Mouse (Mus musculus) small intestine, adult 2 months (tissue): Measurements from ENCODE around the gene En2.

Experiments used
- CTCF ChIP-seq: fragments of 200-500 bp; IDR thresholded peaks from 2 replicates; pipeline ENCODE4 v1.5.1; 2012; ENCODE audit warnings: low read depth, mild to moderate bottlenecking, control low read depth, inconsistent platforms, low read length, moderate library complexity, mixed read lengths; ENCODE audit not compliant: insufficient replicate concordance, insufficient read length; ENCODE audit errors: extremely low read depth
- POLR2A ChIP-seq: fragments of 200-500 bp; IDR thresholded peaks from 2 replicates; pipeline ENCODE4 v1.6.1; 2012; ENCODE audit warnings: low read depth, mild to moderate bottlenecking, control low read depth, inconsistent platforms, low read length, moderate library complexity

DNA sequence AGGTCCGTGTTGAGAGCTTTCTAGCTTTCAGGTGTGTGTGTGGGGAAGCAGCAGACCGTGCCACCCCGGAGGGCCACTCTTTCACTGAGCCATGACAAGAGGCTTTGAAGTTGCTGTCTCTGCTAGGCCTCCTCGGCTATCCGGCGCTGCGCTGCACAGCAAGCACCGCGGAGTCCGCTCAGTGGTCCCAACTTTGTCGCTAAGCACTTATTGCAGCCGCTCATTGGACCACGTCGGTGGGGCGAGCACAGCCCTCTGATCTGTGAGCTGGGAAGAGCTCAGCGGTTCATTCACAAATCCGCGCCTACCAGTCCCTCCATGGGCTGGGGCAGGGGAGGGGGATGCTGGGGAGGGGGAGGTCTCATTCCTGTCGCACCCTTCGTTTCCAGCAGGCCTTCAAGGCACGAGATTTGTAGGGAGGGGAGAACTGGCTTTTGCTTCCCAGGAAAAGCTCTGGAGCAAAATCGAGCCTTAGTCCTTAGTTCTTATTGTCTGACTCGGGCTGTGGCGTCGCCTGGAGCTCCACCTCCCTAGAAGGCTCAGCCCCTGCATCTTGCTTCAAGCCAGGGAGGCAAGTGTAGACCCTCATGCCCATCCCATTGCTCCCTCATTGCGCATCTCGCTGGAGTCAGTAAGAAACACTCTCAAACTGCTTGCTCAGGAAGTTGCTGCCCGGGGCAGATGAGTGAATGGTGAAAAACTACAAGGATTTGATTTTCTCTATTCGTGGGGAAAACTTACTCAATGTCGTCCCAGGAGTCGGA, 7.0 kb upstream of the En2 start:
- TF ChIP-seq CTCF = no peak
- no peak for TF ChIP-seq POLR2A
